Mouse (Mus musculus): ENCODE measurements around the gene Tob2. TPM values are rescaled to one million over a fixed set of nuclear protein-coding genes. Genes with fewer than 3 reads are reported as not detected.

The Tob2 gene
- polyA plus RNA-seq (2014; fragmentation: Nextera tagmentation; extraction: Ambion mirVana): 12.4 and 13.4 TPM in 2 replicates

GRCm38 (mm10) chr15:81858517-81859329 is at the start of gene Tob2:
TSS of gene Tob2 (minus strand) at chr15:81858796.
- WGBS: under 1% methylated on average over 44 of the region's 44 CpGs
- peak within 1 kb of the TSS; percentile 65 for H3K4me3 ChIP-seq (ENCODE audit: low read depth, low read length)
- peak within 1 kb of the TSS; percentile 59 for H3K9ac ChIP-seq (replicated peaks; ENCODE audit: low read depth, low read length)
- peak within 1 kb of the TSS; percentile 98 for H3K4me2 ChIP-seq (ENCODE audit: low read depth, low read length)
- H3K27me3 ChIP-seq (ENCODE audit: control insufficient read depth, insufficient read depth, low read length): no peaks in the 10 kb centered on the region
- peak within 1 kb of the TSS; percentile 94 for H3K27ac ChIP-seq (ENCODE audit: low read depth, low read length)
- no peaks in the 10 kb centered on the region for H3K9me3 ChIP-seq (ENCODE audit: control insufficient read depth, low read length)
- H3K36me3 ChIP-seq (ENCODE audit: control insufficient read depth, insufficient read depth, low read length): no peaks in the 10 kb centered on the region
- ATAC-seq (ENCODE audit: low read depth): peak; percentile 5; the same call in 1 of the 2 replicates
- peaks cover 11% of the 10 kb centered on the region; the same call in 1 of the 2 replicates for H3K4me1 ChIP-seq (ENCODE audit: control insufficient read depth, insufficient read depth, low read length)

- 94% methylated on average over 8 of the region's 8 CpGs for WGBS
- no peak overlapping the region for H3K4me2 ChIP-seq (ENCODE audit: low read depth, low read length)
- H3K4me1 ChIP-seq (ENCODE audit: control insufficient read depth, insufficient read depth, low read length): no peaks in the 10 kb centered on the region
- no peaks in the 10 kb centered on the region for H3K27me3 ChIP-seq (ENCODE audit: control insufficient read depth, insufficient read depth, low read length)
- no peak overlapping the region for H3K9ac ChIP-seq (replicated peaks; ENCODE audit: low read depth, low read length)
- ATAC-seq (ENCODE audit: low read depth): no peak
- no peak overlapping the region for H3K27ac ChIP-seq (ENCODE audit: low read depth, low read length)
- no peak overlapping the region for H3K4me3 ChIP-seq (ENCODE audit: low read depth, low read length)
- peaks cover 68% of the 10 kb centered on the region for H3K36me3 ChIP-seq (ENCODE audit: control insufficient read depth, insufficient read depth, low read length)
- H3K9me3 ChIP-seq (ENCODE audit: control insufficient read depth, low read length): no peaks in the 10 kb centered on the region
Observed at GRCm38 (mm10) chr15:81907953-81908352, 49.4 kb upstream of the Tob2 start.

- ATAC-seq (ENCODE audit: low read depth): no peak
- Histone ChIP-seq H3K9ac (replicated peaks; ENCODE audit: low read depth, low read length) (no peak overlapping the region), H3K4me2 (ENCODE audit: low read depth, low read length) (no peak overlapping the region), H3K36me3 (ENCODE audit: control insufficient read depth, insufficient read depth, low read length) (peaks cover 54% of the 10 kb centered on the region), H3K27me3 (ENCODE audit: control insufficient read depth, insufficient read depth, low read length) (no peaks in the 10 kb centered on the region), H3K9me3 (ENCODE audit: control insufficient read depth, low read length) (no peaks in the 10 kb centered on the region), H3K4me1 (ENCODE audit: control insufficient read depth, insufficient read depth, low read length) (no peaks in the 10 kb centered on the region), H3K27ac (ENCODE audit: low read depth, low read length) (no peak overlapping the region), H3K4me3 (ENCODE audit: low read depth, low read length) (no peak overlapping the region)
- WGBS: 35% methylated on average over 2 of the region's 2 CpGs
Observed at GRCm38 (mm10) chr15:81904939-81905338, 46.3 kb upstream of the Tob2 start.

- H3K9ac ChIP-seq (replicated peaks; ENCODE audit: low read depth, low read length): no peak overlapping the region
- H3K4me2 ChIP-seq (ENCODE audit: low read depth, low read length): no peak overlapping the region
- peaks cover 33% of the 10 kb centered on the region for H3K36me3 ChIP-seq (ENCODE audit: control insufficient read depth, insufficient read depth, low read length)
- H3K4me3 ChIP-seq (ENCODE audit: low read depth, low read length): no peak overlapping the region
- H3K27me3 ChIP-seq (ENCODE audit: control insufficient read depth, insufficient read depth, low read length): no peaks in the 10 kb centered on the region
- no peaks in the 10 kb centered on the region for H3K9me3 ChIP-seq (ENCODE audit: control insufficient read depth, low read length)
- no peaks in the 10 kb centered on the region for H3K4me1 ChIP-seq (ENCODE audit: control insufficient read depth, insufficient read depth, low read length)
- H3K27ac ChIP-seq (ENCODE audit: low read depth, low read length): no peak overlapping the region
- 96% methylated on average over 2 of the region's 2 CpGs for WGBS
- ATAC-seq (ENCODE audit: low read depth): no peak
Observed at GRCm38 (mm10) chr15:81898751-81899150, 40.2 kb upstream of the Tob2 start.

- no peaks in the 10 kb centered on the region for H3K27me3 ChIP-seq (ENCODE audit: control insufficient read depth, insufficient read depth, low read length)
- no peak for ATAC-seq (ENCODE audit: low read depth)
- no peaks in the 10 kb centered on the region for H3K4me1 ChIP-seq (ENCODE audit: control insufficient read depth, insufficient read depth, low read length)
- no peaks in the 10 kb centered on the region for H3K9me3 ChIP-seq (ENCODE audit: control insufficient read depth, low read length)
- no peak overlapping the region for H3K4me3 ChIP-seq (ENCODE audit: low read depth, low read length)
- H3K4me2 ChIP-seq (ENCODE audit: low read depth, low read length): no peak overlapping the region
- H3K9ac ChIP-seq (replicated peaks; ENCODE audit: low read depth, low read length): no peak overlapping the region
- WGBS: 92% methylated on average over 5 of the region's 5 CpGs
- H3K27ac ChIP-seq (ENCODE audit: low read depth, low read length): no peak overlapping the region
- H3K36me3 ChIP-seq (ENCODE audit: control insufficient read depth, insufficient read depth, low read length): peaks cover 28% of the 10 kb centered on the region
Observed at GRCm38 (mm10) chr15:81897607-81898285, 39.1 kb upstream of the Tob2 start.

GRCm38 (mm10) chr15:81896407-81896806 is 37.8 kb upstream of the Tob2 start:
- H3K36me3 ChIP-seq (ENCODE audit: control insufficient read depth, insufficient read depth, low read length): peaks cover 22% of the 10 kb centered on the region
- no peak overlapping the region for H3K9ac ChIP-seq (replicated peaks; ENCODE audit: low read depth, low read length)
- H3K27ac ChIP-seq (ENCODE audit: low read depth, low read length): no peak overlapping the region
- 89% methylated on average over 2 of the region's 2 CpGs for WGBS
- no peaks in the 10 kb centered on the region for H3K9me3 ChIP-seq (ENCODE audit: control insufficient read depth, low read length)
- no peak overlapping the region for H3K4me3 ChIP-seq (ENCODE audit: low read depth, low read length)
- ATAC-seq (ENCODE audit: low read depth): no peak
- no peak overlapping the region for H3K4me2 ChIP-seq (ENCODE audit: low read depth, low read length)
- no peaks in the 10 kb centered on the region for H3K4me1 ChIP-seq (ENCODE audit: control insufficient read depth, insufficient read depth, low read length)
- no peaks in the 10 kb centered on the region for H3K27me3 ChIP-seq (ENCODE audit: control insufficient read depth, insufficient read depth, low read length)

- H3K4me1 ChIP-seq (ENCODE audit: control insufficient read depth, insufficient read depth, low read length): no peaks in the 10 kb centered on the region
- no peaks in the 10 kb centered on the region for H3K27me3 ChIP-seq (ENCODE audit: control insufficient read depth, insufficient read depth, low read length)
- 86% methylated on average over 1 of the region's 1 CpGs for WGBS
- no peak for ATAC-seq (ENCODE audit: low read depth)
- peaks cover 30% of the 10 kb centered on the region for H3K36me3 ChIP-seq (ENCODE audit: control insufficient read depth, insufficient read depth, low read length)
- no peak overlapping the region for H3K4me3 ChIP-seq (ENCODE audit: low read depth, low read length)
- no peak overlapping the region for H3K4me2 ChIP-seq (ENCODE audit: low read depth, low read length)
- no peak overlapping the region for H3K9ac ChIP-seq (replicated peaks; ENCODE audit: low read depth, low read length)
- no peaks in the 10 kb centered on the region for H3K9me3 ChIP-seq (ENCODE audit: control insufficient read depth, low read length)
- H3K27ac ChIP-seq (ENCODE audit: low read depth, low read length): no peak overlapping the region
Observed at GRCm38 (mm10) chr15:81894002-81894401, 35.4 kb upstream of the Tob2 start.

GRCm38 (mm10) chr15:81891822-81892580 is 33.4 kb upstream of the Tob2 start:
- no peaks in the 10 kb centered on the region for H3K9me3 ChIP-seq (ENCODE audit: control insufficient read depth, low read length)
- H3K4me3 ChIP-seq (ENCODE audit: low read depth, low read length): no peak overlapping the region
- no peak overlapping the region for H3K9ac ChIP-seq (replicated peaks; ENCODE audit: low read depth, low read length)
- no peaks in the 10 kb centered on the region for H3K27me3 ChIP-seq (ENCODE audit: control insufficient read depth, insufficient read depth, low read length)
- no peaks in the 10 kb centered on the region for H3K4me1 ChIP-seq (ENCODE audit: control insufficient read depth, insufficient read depth, low read length)
- WGBS: 97% methylated on average over 8 of the region's 8 CpGs
- no peak overlapping the region for H3K4me2 ChIP-seq (ENCODE audit: low read depth, low read length)
- no peak overlapping the region for H3K27ac ChIP-seq (ENCODE audit: low read depth, low read length)
- peaks cover 23% of the 10 kb centered on the region for H3K36me3 ChIP-seq (ENCODE audit: control insufficient read depth, insufficient read depth, low read length)
- ATAC-seq (ENCODE audit: low read depth): no peak

Measured in neural tube, embryonic 14.5 days (tissue).